Mouse (Mus musculus) hematopoietic stem cell, adult 5-6 weeks (primary cell): ENCODE results near the gene Gm13272. TPM values are rescaled to one million over a fixed set of nuclear protein-coding genes. Genes with fewer than 3 reads are reported as not detected.
"Not testable (repeated sequence)": the region's sequence is repeated elsewhere in the genome, so short reads cannot be mapped to it uniquely, and the experiment has no call there.

Experiments used
- ATAC-seq, 2 experiments: fragments of 125-278 bp in 1 of 2; replicated peaks in 1 of 2; 2 replicates each; pipeline ENCODE4 v1.8.0; 2016 to 2017; ENCODE audit warnings: inconsistent platforms in 2 of 2, mild to moderate bottlenecking in 2 of 2, moderate number of reproducible peaks in 2 of 2, low read depth in 1 of 2, moderate TSS enrichment in 1 of 2; ENCODE audit not compliant: low FRiP score in 2 of 2, poor library complexity in 2 of 2, severe bottlenecking in 2 of 2, insufficient read depth in 1 of 2, low TSS enrichment in 1 of 2
- total RNA-seq: library from RNA; stranded (forward); fragments of 172-1452, 232-1000 nt; gene quantifications from 2 replicates; pipeline ENCODE4 v1.2.3, GENCODE M21; 2017

The Gm13272 gene
- total RNA-seq, 1 experiment from 2014 or later: not detected

DNA sequence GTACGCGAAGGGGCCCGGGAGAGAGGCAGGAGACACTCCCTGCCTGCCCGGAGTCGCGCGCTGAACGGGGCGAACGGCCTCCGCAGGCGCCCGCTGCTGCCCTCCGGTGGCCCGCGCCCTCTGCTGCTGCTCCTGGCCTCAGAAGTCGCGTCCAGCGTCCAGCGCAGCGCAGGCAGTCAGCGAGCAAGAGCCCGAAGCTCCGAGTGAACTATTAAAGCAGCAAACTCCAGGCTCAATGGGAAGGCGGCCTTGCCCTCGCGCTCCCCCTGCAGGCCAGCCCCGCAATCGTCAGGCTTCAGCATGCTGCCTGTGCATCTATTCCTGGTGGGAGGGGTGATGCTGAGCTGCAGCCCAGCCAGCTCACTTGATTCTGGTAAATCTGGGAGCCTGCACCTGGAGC is 3.0 kb upstream of the Gm13272 start, which contains the start of gene Gm13289:
TSS of gene Gm13289 (plus strand) at position 301 of the 400 bp plus-strand sequence.
- ATAC-seq: not testable (repeated sequence)

- ATAC-seq: not testable (repeated sequence)
These were observed 670 bp downstream of the Gm13272 start for GRCm38 (mm10) chr4:88780320-88780719.

- not testable (repeated sequence) for ATAC-seq
These were observed 2.2 kb downstream of the Gm13272 start, which contains the start of gene Ifnz for GRCm38 (mm10) chr4:88781831-88782230. Ifnz (plus strand) TSS chr4:88782131.

DNA sequence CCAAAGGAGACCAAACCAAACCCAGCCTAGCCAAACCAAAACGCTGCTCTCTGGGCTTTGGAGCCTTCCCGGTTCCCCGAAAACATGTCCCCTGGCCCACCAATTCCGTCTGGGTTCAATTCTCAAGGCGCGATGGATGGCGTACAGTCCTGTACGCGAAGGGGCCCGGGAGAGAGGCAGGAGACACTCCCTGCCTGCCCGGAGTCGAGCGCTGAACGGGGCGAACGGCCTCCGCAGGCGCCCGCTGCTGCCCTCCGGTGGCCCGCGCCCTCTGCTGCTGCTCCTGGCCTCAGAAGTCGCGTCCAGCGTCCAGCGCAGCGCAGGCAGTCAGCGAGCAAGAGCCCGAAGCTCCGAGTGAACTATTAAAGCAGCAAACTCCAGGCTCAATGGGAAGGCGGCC is 2.7 kb downstream of the Gm13272 start:
- not testable (repeated sequence) for ATAC-seq

- ATAC-seq: not testable (repeated sequence)
These were observed 5.8 kb downstream of the Gm13272 start, which contains the start of gene Gm13276 for GRCm38 (mm10) chr4:88785409-88785808. Gm13276 (plus strand) TSS chr4:88785709.

DNA sequence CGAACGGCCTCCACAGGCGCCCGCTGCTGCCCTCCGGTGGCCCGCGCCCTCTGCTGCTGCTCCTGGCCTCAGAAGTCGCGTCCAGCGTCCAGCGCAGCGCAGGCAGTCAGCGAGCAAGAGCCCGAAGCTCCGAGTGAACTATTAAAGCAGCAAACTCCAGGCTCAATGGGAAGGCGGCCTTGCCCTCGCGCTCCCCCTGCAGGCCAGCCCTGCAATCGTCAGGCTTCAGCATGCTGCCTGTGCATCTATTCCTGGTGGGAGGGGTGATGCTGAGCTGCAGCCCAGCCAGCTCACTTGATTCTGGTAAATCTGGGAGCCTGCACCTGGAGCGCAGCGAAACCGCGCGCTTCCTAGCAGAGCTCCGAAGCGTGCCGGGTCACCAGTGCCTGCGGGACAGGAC is 8.8 kb downstream of the Gm13272 start, which contains the start of gene Gm13277:
TSS of gene Gm13277 (plus strand) at position 231 of the 400 bp plus-strand sequence.
- not testable (repeated sequence) for ATAC-seq

DNA sequence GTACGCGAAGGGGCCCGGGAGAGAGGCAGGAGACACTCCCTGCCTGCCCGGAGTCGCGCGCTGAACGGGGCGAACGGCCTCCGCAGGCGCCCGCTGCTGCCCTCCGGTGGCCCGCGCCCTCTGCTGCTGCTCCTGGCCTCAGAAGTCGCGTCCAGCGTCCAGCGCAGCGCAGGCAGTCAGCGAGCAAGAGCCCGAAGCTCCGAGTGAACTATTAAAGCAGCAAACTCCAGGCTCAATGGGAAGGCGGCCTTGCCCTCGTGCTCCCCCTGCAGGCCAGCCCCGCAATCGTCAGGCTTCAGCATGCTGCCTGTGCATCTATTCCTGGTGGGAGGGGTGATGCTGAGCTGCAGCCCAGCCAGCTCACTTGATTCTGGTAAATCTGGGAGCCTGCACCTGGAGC is 11.6 kb downstream of the Gm13272 start, which contains the start of gene Gm13278:
TSS of gene Gm13278 (plus strand) at position 301 of the 400 bp plus-strand sequence.
- ATAC-seq: not testable (repeated sequence)

GRCm38 (mm10) chr4:88793936-88794675 is 14.5 kb downstream of the Gm13272 start, which contains the start of gene Gm13275:
Gm13275 (plus strand) TSS chr4:88794487.
- not testable (repeated sequence) for ATAC-seq

DNA sequence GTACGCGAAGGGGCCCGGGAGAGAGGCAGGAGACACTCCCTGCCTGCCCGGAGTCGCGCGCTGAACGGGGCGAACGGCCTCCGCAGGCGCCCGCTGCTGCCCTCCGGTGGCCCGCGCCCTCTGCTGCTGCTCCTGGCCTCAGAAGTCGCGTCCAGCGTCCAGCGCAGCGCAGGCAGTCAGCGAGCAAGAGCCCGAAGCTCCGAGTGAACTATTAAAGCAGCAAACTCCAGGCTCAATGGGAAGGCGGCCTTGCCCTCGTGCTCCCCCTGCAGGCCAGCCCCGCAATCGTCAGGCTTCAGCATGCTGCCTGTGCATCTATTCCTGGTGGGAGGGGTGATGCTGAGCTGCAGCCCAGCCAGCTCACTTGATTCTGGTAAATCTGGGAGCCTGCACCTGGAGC is 17.4 kb downstream of the Gm13272 start, which contains the start of gene Gm13279:
TSS of gene Gm13279 (plus strand) at position 301 of the 400 bp plus-strand sequence.
- not testable (repeated sequence) for ATAC-seq

DNA sequence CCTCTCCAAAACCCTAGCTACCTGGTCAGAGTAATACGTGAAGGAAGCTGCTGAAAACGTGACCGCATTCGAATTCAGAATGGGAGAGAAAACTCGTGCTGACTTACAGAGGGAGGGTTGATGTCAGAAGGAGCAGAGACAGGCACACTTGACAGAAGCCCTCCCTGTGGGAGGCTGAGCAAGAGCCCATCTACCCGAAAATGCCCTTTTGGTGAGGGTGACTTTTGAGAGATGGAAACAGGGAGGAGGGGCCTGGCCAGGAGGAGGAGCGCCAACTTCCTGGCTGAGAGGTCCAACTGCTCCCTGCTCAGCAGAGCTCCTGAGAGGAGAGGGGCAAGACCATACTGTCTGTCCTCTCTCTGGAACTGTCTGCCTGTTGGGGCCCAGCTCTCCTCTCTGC is 19.7 kb downstream of the Gm13272 start, which contains the start of gene Gm13285:
TSS of gene Gm13285 (plus strand) at position 301 of the 400 bp plus-strand sequence.
- ATAC-seq: not testable (repeated sequence)

- ATAC-seq: not testable (repeated sequence)
These were observed 23.3 kb downstream of the Gm13272 start, which contains the start of gene Gm13287 for GRCm38 (mm10) chr4:88802954-88803353. Gm13287 (plus strand) TSS chr4:88803254.

- not testable (repeated sequence) for ATAC-seq
These were observed 25.6 kb downstream of the Gm13272 start, which contains the start of gene Gm13288 for GRCm38 (mm10) chr4:88805231-88805630. Gm13288 (plus strand) TSS chr4:88805531.

GRCm38 (mm10) chr4:88805761-88806160 is 26.1 kb downstream of the Gm13272 start:
- ATAC-seq: not testable (repeated sequence)

- ATAC-seq: no peak
These were observed 36.3 kb downstream of the Gm13272 start, which contains the start of gene Ifna7 for GRCm38 (mm10) chr4:88815928-88816327. Ifna7 (plus strand) TSS chr4:88816228.

GRCm38 (mm10) chr4:88819659-88820058 is 40.0 kb downstream of the Gm13272 start, which contains the start of gene Ifna11:
Ifna11 (plus strand) TSS chr4:88819959.
- ATAC-seq: no peak

DNA sequence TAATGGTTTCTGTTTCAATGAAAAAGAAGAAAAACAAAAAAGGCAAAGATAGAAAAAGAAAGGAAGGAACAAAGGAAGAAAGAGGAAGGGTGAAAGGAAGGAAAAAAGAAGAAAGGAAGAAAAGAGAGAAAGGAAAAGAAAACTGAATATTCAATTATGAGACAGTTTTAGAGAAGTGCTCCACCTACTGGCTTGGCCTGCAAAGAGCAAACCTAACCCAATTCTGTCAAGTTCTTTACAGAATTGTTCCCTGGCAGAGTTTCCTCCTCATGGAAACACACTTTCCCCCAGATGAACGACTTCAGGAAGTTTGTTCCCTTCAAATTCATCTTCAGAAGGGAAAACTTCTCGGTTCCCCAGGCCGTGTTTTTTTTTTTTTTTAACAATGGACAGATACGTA is 43.3 kb downstream of the Gm13272 start:
- ATAC-seq: peak in 1 of 2 experiments; percentile 62; a peak in 1 of 4 replicates

DNA sequence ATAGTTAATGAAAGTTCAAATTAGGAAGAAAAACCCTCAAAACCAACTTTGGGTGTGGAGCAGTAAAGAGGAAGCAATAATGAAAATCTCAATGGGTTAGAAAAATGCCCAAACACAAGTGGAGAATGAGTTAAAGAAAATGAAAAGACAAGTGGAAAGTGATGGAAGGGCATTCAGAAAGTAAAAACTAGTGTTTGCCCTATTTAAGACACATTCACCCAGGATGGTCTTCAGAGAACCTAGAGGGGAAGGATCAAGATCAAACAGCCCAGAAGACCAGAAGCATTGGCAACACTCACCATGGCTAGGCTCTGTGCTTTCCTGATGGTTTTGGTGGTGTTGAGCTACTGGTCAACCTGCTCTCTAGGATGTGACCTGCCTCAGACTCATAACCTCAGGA is 47.5 kb downstream of the Gm13272 start, which contains the start of gene Ifna6:
TSS of gene Ifna6 (plus strand) at position 301 of the 400 bp plus-strand sequence.
- not testable (repeated sequence) for ATAC-seq
